Mouse (Mus musculus) embryonic fibroblast, embryonic 13.5 days (primary cell): ENCODE data around the gene Ntng1.

Experiments used
- CTCF ChIP-seq: IDR thresholded peaks from 2 replicates; pipeline ENCODE4 v1.5.1; 2011; ENCODE audit warnings: mild to moderate bottlenecking, control low read depth, low read length, moderate library complexity, borderline replicate concordance; ENCODE audit not compliant: insufficient read depth
- POLR2A ChIP-seq: IDR thresholded peaks from 2 replicates; pipeline ENCODE4 v1.6.1; 2011; ENCODE audit warnings: low read depth, mild to moderate bottlenecking, control low read depth, low read length, moderate library complexity

- no peak for TF ChIP-seq POLR2A
- TF ChIP-seq CTCF: no peak
These were observed 79.0 kb downstream of the Ntng1 start for GRCm38 (mm10) chr3:110064709-110065256.
